Mouse (Mus musculus) midbrain, embryonic 13.5 days (tissue): Measurements from ENCODE around the gene Tcte1. TPM values are rescaled to one million over a fixed set of nuclear protein-coding genes. Genes with fewer than 3 reads are reported as not detected.

ENCODE experiments used
- ATAC-seq: fragments of 200-750 bp; cut with Nextera tagmentation; 2 replicates; pipeline ENCODE4 v1.8.0; 2017; ENCODE audit warnings: mild to moderate bottlenecking, moderate TSS enrichment, moderate library complexity
- H3K27ac ChIP-seq: fragments of 300-500 bp; sonication (generic); 2 replicates; pipeline ENCODE4 v1.5.1; 2015; ENCODE audit warnings: inconsistent platforms, mild to moderate bottlenecking, moderate library complexity
- H3K27me3 ChIP-seq: fragments of 300-500 bp; sonication (generic); 2 replicates; pipeline ENCODE4 v1.6.1; 2015; ENCODE audit warnings: mild to moderate bottlenecking, inconsistent platforms
- H3K36me3 ChIP-seq: fragments of 300-500 bp; sonication (generic); 2 replicates; pipeline ENCODE4 v1.6.1; 2015; ENCODE audit warnings: mild to moderate bottlenecking, inconsistent platforms
- H3K4me1 ChIP-seq: fragments of 300-500 bp; sonication (generic); replicated peaks from 2 replicates; pipeline ENCODE4 v1.6.1; 2015; ENCODE audit warnings: inconsistent platforms
- H3K4me2 ChIP-seq: fragments of 300-500 bp; sonication (generic); replicated peaks from 2 replicates; pipeline ENCODE4 v1.6.1; 2015; ENCODE audit warnings: moderate library complexity, mild to moderate bottlenecking, inconsistent platforms
- H3K4me3 ChIP-seq: fragments of 300-500 bp; sonication (generic); replicated peaks from 2 replicates; pipeline ENCODE4 v1.5.1; 2015; ENCODE audit warnings: mild to moderate bottlenecking, inconsistent platforms
- H3K9ac ChIP-seq: fragments of 300-500 bp; sonication (generic); replicated peaks from 2 replicates; pipeline ENCODE4 v1.6.1; 2015; ENCODE audit warnings: mild to moderate bottlenecking, inconsistent platforms
- H3K9me3 ChIP-seq: fragments of 300-500 bp; sonication (generic); 2 replicates; pipeline ENCODE4 v1.6.1; 2016; ENCODE audit warnings: mild to moderate bottlenecking, inconsistent platforms
- WGBS: fragments of 180-500 bp; shearing (Covaris S2); methylation state at CpG from one replicate; pipeline ENCODE4 v1.1.7; 2015; 5-methylcytosine and 5-hydroxymethylcytosine counted together
- polyA plus RNA-seq: library from polyadenylated mRNA; unstranded; fragments of >200 nt; fragmentation: Nextera tagmentation; extraction: Ambion mirVana; gene quantifications from 2 replicates; pipeline ENCODE4 v1.2.1, GENCODE M21; 2015

Tcte1 gene
- polyA plus RNA-seq, 1 experiment from 2014 or later = 2.6 TPM

- Histone ChIP-seq H3K4me1 (peaks cover 53% of the 10 kb centered on the region), H3K9ac (peak overlapping the region; percentile 99; the same call in 1 of the 2 replicates), H3K4me3 (peak overlapping the region; percentile 87), H3K4me2 (peak overlapping the region; percentile 68), H3K27ac (no peak overlapping the region), H3K27me3 (peaks cover 30% of the 10 kb centered on the region), H3K36me3 (peaks cover 17% of the 10 kb centered on the region), H3K9me3 (no peaks in the 10 kb centered on the region)
- WGBS = 28% methylated on average over 5 of the region's 5 CpGs
- no peak; the same call in 1 of the 2 replicates for ATAC-seq
These were observed 27.0 kb downstream of the Tcte1 start for GRCm38 (mm10) chr17:45550253-45550652.

- Histone ChIP-seq H3K9ac (no peak overlapping the region), H3K4me2 (no peak overlapping the region), H3K36me3 (peaks cover 7% of the 10 kb centered on the region), H3K27ac (peak overlapping the region; percentile 31; the same call in 1 of the 2 replicates), H3K4me1 (peaks cover 51% of the 10 kb centered on the region), H3K9me3 (no peaks in the 10 kb centered on the region), H3K4me3 (no peak overlapping the region), H3K27me3 (peaks cover 20% of the 10 kb centered on the region)
- no peak for ATAC-seq
- WGBS = 42% methylated on average over 7 of the region's 7 CpGs
These were observed 28.1 kb downstream of the Tcte1 start for GRCm38 (mm10) chr17:45551249-45551796.

GRCm38 (mm10) chr17:45551816-45552451 lies 28.7 kb downstream of the Tcte1 start:
- ATAC-seq = peak; percentile 16; the same call in 1 of the 2 replicates
- Histone ChIP-seq H3K27ac (no peak overlapping the region), H3K9ac (no peak overlapping the region)

GRCm38 (mm10) chr17:45553065-45553464 lies 29.8 kb downstream of the Tcte1 start:
- no peaks in the 10 kb centered on the region for H3K9me3 ChIP-seq
- H3K9ac ChIP-seq = no peak overlapping the region
- ATAC-seq = no peak
- no peaks in the 10 kb centered on the region for H3K36me3 ChIP-seq
- 81% methylated on average over 3 of the region's 3 CpGs for WGBS
- peaks cover 13% of the 10 kb centered on the region for H3K27me3 ChIP-seq
- no peak overlapping the region for H3K4me3 ChIP-seq
- H3K4me1 ChIP-seq = peaks cover 47% of the 10 kb centered on the region
- no peak overlapping the region for H3K27ac ChIP-seq
- H3K4me2 ChIP-seq = no peak overlapping the region

More at GRCm38 (mm10) chr17:45551816-45552451, 28.7 kb downstream of the Tcte1 start:
- H3K9me3 ChIP-seq = no peaks in the 10 kb centered on the region
- H3K4me3 ChIP-seq = no peak overlapping the region
- H3K36me3 ChIP-seq = peaks cover 1% of the 10 kb centered on the region
- H3K4me1 ChIP-seq = peaks cover 54% of the 10 kb centered on the region
- WGBS = 4% methylated on average over 8 of the region's 8 CpGs
- H3K4me2 ChIP-seq = 0 out of 2 replicates have a peak overlapping the region, but pooled peaks have one; percentile 5
- peaks cover 20% of the 10 kb centered on the region for H3K27me3 ChIP-seq

GRCm38 (mm10) chr17:45554420-45554819 lies 31.2 kb downstream of the Tcte1 start:
- H3K9ac ChIP-seq = no peak overlapping the region
- H3K27me3 ChIP-seq = peaks cover 12% of the 10 kb centered on the region
- H3K4me2 ChIP-seq = no peak overlapping the region
- no peaks in the 10 kb centered on the region for H3K9me3 ChIP-seq
- no peak overlapping the region for H3K27ac ChIP-seq
- ATAC-seq = no peak
- peaks cover 43% of the 10 kb centered on the region for H3K4me1 ChIP-seq
- WGBS = 57% methylated on average over 1 of the region's 1 CpGs
- no peaks in the 10 kb centered on the region for H3K36me3 ChIP-seq
- H3K4me3 ChIP-seq = no peak overlapping the region

GRCm38 (mm10) chr17:45555452-45556106 lies 32.3 kb downstream of the Tcte1 start, which contains the start of gene Nfkbie:
Gene Nfkbie, plus strand, starts transcription at chr17:45555703.
- WGBS = under 1% methylated on average over 45 of the region's 45 CpGs
- Histone ChIP-seq H3K4me1 (peaks cover 35% of the 10 kb centered on the region), H3K27me3 (peaks cover 12% of the 10 kb centered on the region), H3K9me3 (no peaks in the 10 kb centered on the region), H3K36me3 (no peaks in the 10 kb centered on the region), H3K4me3 (peak within 1 kb of the TSS; percentile 67), H3K4me2 (peak within 1 kb of the TSS; percentile 97), H3K9ac (peak within 1 kb of the TSS; percentile 76), H3K27ac (0 out of 2 replicates have a peak within 1 kb of the TSS, but pooled peaks have one; percentile 21)
- ATAC-seq = peak; percentile 72

GRCm38 (mm10) chr17:45556107-45556489 lies 32.9 kb downstream of the Tcte1 start:
- peak overlapping the region; percentile 97 for H3K4me2 ChIP-seq
- WGBS = 2% methylated on average over 14 of the region's 14 CpGs
- H3K9me3 ChIP-seq = no peaks in the 10 kb centered on the region
- ATAC-seq = no peak
- peaks cover 12% of the 10 kb centered on the region for H3K27me3 ChIP-seq
- H3K36me3 ChIP-seq = no peaks in the 10 kb centered on the region
- H3K27ac ChIP-seq = no peak overlapping the region
- peak overlapping the region; percentile 76 for H3K9ac ChIP-seq
- peaks cover 32% of the 10 kb centered on the region for H3K4me1 ChIP-seq
- peak overlapping the region; percentile 67 for H3K4me3 ChIP-seq

GRCm38 (mm10) chr17:45556514-45557245 lies 33.4 kb downstream of the Tcte1 start:
- Histone ChIP-seq H3K9ac (peak overlapping the region; percentile 76), H3K9me3 (no peaks in the 10 kb centered on the region)

GRCm38 (mm10) chr17:45557246-45557824 lies 34.1 kb downstream of the Tcte1 start:
- Histone ChIP-seq H3K9ac (peak overlapping the region; percentile 76; the same call in 1 of the 2 replicates), H3K4me3 (no peak overlapping the region), H3K4me2 (no peak overlapping the region), H3K4me1 (peaks cover 22% of the 10 kb centered on the region), H3K36me3 (no peaks in the 10 kb centered on the region), H3K27ac (no peak overlapping the region), H3K27me3 (peaks cover 12% of the 10 kb centered on the region), H3K9me3 (no peaks in the 10 kb centered on the region)
- WGBS = 65% methylated on average over 7 of the region's 7 CpGs
- ATAC-seq = no peak

More at GRCm38 (mm10) chr17:45556514-45557245, 33.4 kb downstream of the Tcte1 start:
- peak overlapping the region; percentile 67 for H3K4me3 ChIP-seq
- no peak overlapping the region for H3K27ac ChIP-seq
- no peaks in the 10 kb centered on the region for H3K36me3 ChIP-seq
- peaks cover 26% of the 10 kb centered on the region for H3K4me1 ChIP-seq
- H3K27me3 ChIP-seq = peaks cover 12% of the 10 kb centered on the region
- no peak for ATAC-seq
- peak overlapping the region; percentile 97 for H3K4me2 ChIP-seq
- 72% methylated on average over 3 of the region's 3 CpGs for WGBS

- Histone ChIP-seq H3K36me3 (no peaks in the 10 kb centered on the region), H3K9me3 (no peaks in the 10 kb centered on the region), H3K4me1 (peaks cover 22% of the 10 kb centered on the region), H3K27ac (no peak overlapping the region), H3K4me2 (no peak overlapping the region), H3K4me3 (no peak overlapping the region), H3K9ac (0 out of 2 replicates have a peak overlapping the region, but pooled peaks have one; percentile 33), H3K27me3 (peaks cover 12% of the 10 kb centered on the region)
- no peak for ATAC-seq
- WGBS = 72% methylated on average over 16 of the region's 16 CpGs
These were observed 35.0 kb downstream of the Tcte1 start for GRCm38 (mm10) chr17:45557998-45558862.
